Mouse (Mus musculus) hindbrain, postnatal 0 days (tissue): ENCODE measurements at regions not wholly inside any gene's neighbourhood (a gene's known extent, or its start where the extent isn't known, plus 50 kb on each side); places are given as distances from the start of the nearest gene placed in this dataset.

Experiments
- ATAC-seq: fragments of 200-750 bp; cut with Nextera tagmentation; 2 replicates; pipeline ENCODE4 v1.8.0; 2017; ENCODE audit warnings: mild to moderate bottlenecking, moderate TSS enrichment, moderate library complexity
- DNase-seq: peaks from one replicate; pipeline ENCODE4 v3.0.0-alpha.2; 2015; ENCODE audit warnings: low spot score
- H3K27ac ChIP-seq: fragments of 300-500 bp; sonication (generic); 2 replicates; pipeline ENCODE4 v1.5.1; 2014; ENCODE audit warnings: mild to moderate bottlenecking
- H3K27me3 ChIP-seq: fragments of 300-500 bp; sonication (generic); 2 replicates; pipeline ENCODE4 v1.6.1; 2014; ENCODE audit warnings: low read length, mixed read lengths; ENCODE audit not compliant: insufficient read depth
- H3K36me3 ChIP-seq: fragments of 300-500 bp; sonication (generic); 2 replicates; pipeline ENCODE4 v1.6.1; 2014; ENCODE audit warnings: low read length, mixed read lengths; ENCODE audit not compliant: insufficient read depth
- H3K4me1 ChIP-seq: fragments of 300-500 bp; sonication (generic); 2 replicates; pipeline ENCODE4 v1.6.1; 2014; ENCODE audit warnings: antibody characterized with exemption, low read length, mixed read lengths; ENCODE audit not compliant: insufficient read depth
- H3K4me2 ChIP-seq: fragments of 300-500 bp; sonication (generic); 2 replicates; pipeline ENCODE4 v1.6.1; 2014; ENCODE audit warnings: low read depth, mild to moderate bottlenecking, low read length, moderate library complexity, mixed read lengths
- H3K4me3 ChIP-seq: fragments of 300-500 bp; sonication (generic); 2 replicates; pipeline ENCODE4 v1.5.1; 2014; ENCODE audit warnings: low read length
- H3K9ac ChIP-seq: fragments of 300-500 bp; sonication (generic); replicated peaks from 2 replicates; pipeline ENCODE4 v1.6.1; 2014; ENCODE audit warnings: mild to moderate bottlenecking, low read length, moderate library complexity, mixed read lengths
- H3K9me3 ChIP-seq: fragments of 300-500 bp; sonication (generic); 2 replicates; pipeline ENCODE4 v1.6.1; 2016; ENCODE audit warnings: low read length, mixed read lengths
- CTCF ChIP-seq: IDR thresholded peaks from 2 replicates; pipeline ENCODE4 v1.5.1; 2016; ENCODE audit warnings: antibody characterized with exemption, control low read depth, low read depth
- WGBS: fragments of 180-500 bp; shearing (Covaris S2); extraction: QIAGEN DNeasy Blood & Tissue Kit; methylation state at CpG from one replicate; pipeline ENCODE4 v1.1.7; 2014; 5-methylcytosine and 5-hydroxymethylcytosine counted together

GRCm38 (mm10) chr8:23511792-23512191, 1100.6 kb downstream of the Mrps31 start:
- H3K9ac ChIP-seq: no peak overlapping the region
- no peak for DNase-seq
- no peak overlapping the region for H3K4me2 ChIP-seq
- H3K4me3 ChIP-seq: no peak overlapping the region
- no peak for TF ChIP-seq CTCF
- no peaks in the 10 kb centered on the region for H3K9me3 ChIP-seq
- no peaks in the 10 kb centered on the region for H3K36me3 ChIP-seq
- no peaks in the 10 kb centered on the region for H3K27me3 ChIP-seq
- H3K27ac ChIP-seq: no peak overlapping the region
- no peak for ATAC-seq
- H3K4me1 ChIP-seq: no peaks in the 10 kb centered on the region
- WGBS: 93% methylated on average over 6 of the region's 6 CpGs

GRCm38 (mm10) chr8:23516469-23516868, 1105.3 kb downstream of the Mrps31 start:
- WGBS: 77% methylated on average over 2 of the region's 2 CpGs
- Histone ChIP-seq H3K9me3 (no peaks in the 10 kb centered on the region), H3K27me3 (no peaks in the 10 kb centered on the region), H3K36me3 (no peaks in the 10 kb centered on the region), H3K27ac (no peak overlapping the region), H3K4me1 (no peaks in the 10 kb centered on the region), H3K9ac (no peak overlapping the region), H3K4me3 (no peak overlapping the region), H3K4me2 (no peak overlapping the region)
- TF ChIP-seq CTCF: no peak
- ATAC-seq (no peak), DNase-seq (no peak)

GRCm38 (mm10) chr8:23531551-23532142, 1120.5 kb downstream of the Mrps31 start:
- Histone ChIP-seq H3K27ac (no peak overlapping the region), H3K9ac (no peak overlapping the region), H3K4me2 (no peak overlapping the region), H3K9me3 (no peaks in the 10 kb centered on the region), H3K27me3 (no peaks in the 10 kb centered on the region), H3K36me3 (no peaks in the 10 kb centered on the region), H3K4me3 (no peak overlapping the region), H3K4me1 (no peaks in the 10 kb centered on the region)
- TF ChIP-seq CTCF: peak; percentile 90
- 56% methylated on average over 10 of the region's 10 CpGs for WGBS
- DNase-seq (peak; percentile 75), ATAC-seq (peak; percentile 84)

GRCm38 (mm10) chr8:23537681-23538359, 1126.7 kb downstream of the Mrps31 start:
- H3K27ac ChIP-seq: no peak overlapping the region
- ATAC-seq: peak; percentile 43; the same call in 1 of the 2 replicates
- WGBS: 69% methylated on average over 7 of the region's 7 CpGs

GRCm38 (mm10) chr8:23553565-23554473, 1142.7 kb downstream of the Mrps31 start:
- Histone ChIP-seq H3K9ac (no peak overlapping the region), H3K36me3 (no peaks in the 10 kb centered on the region), H3K4me2 (no peak overlapping the region), H3K27ac (no peak overlapping the region), H3K4me1 (no peaks in the 10 kb centered on the region), H3K27me3 (no peaks in the 10 kb centered on the region), H3K4me3 (no peak overlapping the region), H3K9me3 (no peaks in the 10 kb centered on the region)
- TF ChIP-seq CTCF: no peak
- no peak for ATAC-seq
- no peak for DNase-seq
- 50% methylated on average over 11 of the region's 12 CpGs for WGBS

More at GRCm38 (mm10) chr8:23537681-23538359, 1126.7 kb downstream of the Mrps31 start:
- Histone ChIP-seq H3K9ac (no peak overlapping the region), H3K4me2 (no peak overlapping the region), H3K27me3 (no peaks in the 10 kb centered on the region), H3K4me3 (no peak overlapping the region), H3K4me1 (no peaks in the 10 kb centered on the region), H3K36me3 (no peaks in the 10 kb centered on the region), H3K9me3 (no peaks in the 10 kb centered on the region)
- TF ChIP-seq CTCF: no peak
- peak; percentile 1 for DNase-seq

- Histone ChIP-seq H3K9me3 (no peaks in the 10 kb centered on the region), H3K27ac (no peak overlapping the region), H3K9ac (no peak overlapping the region), H3K4me1 (no peaks in the 10 kb centered on the region), H3K4me2 (no peak overlapping the region), H3K27me3 (no peaks in the 10 kb centered on the region), H3K36me3 (no peaks in the 10 kb centered on the region), H3K4me3 (no peak overlapping the region)
- no peak for TF ChIP-seq CTCF
- DNase-seq (no peak), ATAC-seq (no peak)
- 83% methylated on average over 5 of the region's 5 CpGs for WGBS
These were observed 1149.7 kb downstream of the Mrps31 start for GRCm38 (mm10) chr8:23560836-23561235.
